Mouse (Mus musculus): ENCODE measurements at regions not wholly inside any gene's neighbourhood (a gene's known extent, or its start where the extent isn't known, plus 50 kb on each side); places are given as distances from the start of the nearest gene placed in this dataset.

GRCm38 (mm10) chr19:52816202-52816601 lies 223.8 kb downstream of the Xpnpep1 start:
- TF ChIP-seq CTCF (IDR thresholded peaks at IDR 0.05; ENCODE audit: low read depth) (no peak), EP300 (IDR thresholded peaks at IDR 0.05; ENCODE audit: low read depth) (no peak)
